Mouse (Mus musculus) heart, adult 2 months (tissue): ENCODE measurements at regions not wholly inside any gene's neighbourhood (a gene's known extent, or its start where the extent isn't known, plus 50 kb on each side); places are given as distances from the start of the nearest gene placed in this dataset.

ENCODE experiments used
- CTCF ChIP-seq: fragments of 200-600 bp; IDR thresholded peaks from 2 replicates; pipeline ENCODE4 v1.8.1; 2022; ENCODE audit warnings: antibody characterized with exemption, mild to moderate bottlenecking, moderate library complexity
- POLR2A ChIP-seq: fragments of 200-500 bp; IDR thresholded peaks from 2 replicates; pipeline ENCODE4 v1.6.1; 2011; ENCODE audit warnings: mild to moderate bottlenecking, low read depth, low read length, control low read depth; ENCODE audit not compliant: insufficient read depth

- no peak for TF ChIP-seq CTCF
- no peak for TF ChIP-seq POLR2A
Observed at GRCm38 (mm10) chr9:122603106-122603505, 144.0 kb upstream of the Topaz1 start.
